Mouse (Mus musculus): ENCODE results near the gene Tbx15. TPM values are rescaled to one million over a fixed set of nuclear protein-coding genes. Genes with fewer than 3 reads are reported as not detected.

Tbx15 gene
- total RNA-seq, 2 experiments from 2014 or later = 116 to 149 TPM

DNA sequence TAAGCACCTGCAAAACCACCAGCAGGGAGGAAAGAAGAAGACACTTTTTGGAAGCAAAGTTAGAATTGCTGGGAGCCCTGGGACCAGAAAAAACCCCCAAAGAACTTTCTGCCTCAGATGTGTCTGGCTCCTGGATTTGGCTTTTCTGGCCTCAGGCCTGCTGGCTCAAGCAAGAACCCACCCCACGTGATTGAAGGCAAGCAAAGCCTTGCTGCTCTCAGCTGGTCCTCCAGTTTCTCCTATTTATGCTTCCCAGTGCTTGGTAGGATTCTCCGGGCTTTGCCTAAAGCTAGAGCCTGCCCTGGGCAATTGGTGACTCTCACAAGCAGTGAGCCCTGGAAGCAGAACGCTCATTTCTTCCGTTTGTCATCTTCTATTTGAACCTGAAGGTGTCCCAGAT is 7.4 kb downstream of the Tbx15 start:
- intact Hi-C loops (cut with DNase I; ENCODE audit: low total_unique reads) = no loop called here
- DNase-seq = peak; percentile 54

DNA sequence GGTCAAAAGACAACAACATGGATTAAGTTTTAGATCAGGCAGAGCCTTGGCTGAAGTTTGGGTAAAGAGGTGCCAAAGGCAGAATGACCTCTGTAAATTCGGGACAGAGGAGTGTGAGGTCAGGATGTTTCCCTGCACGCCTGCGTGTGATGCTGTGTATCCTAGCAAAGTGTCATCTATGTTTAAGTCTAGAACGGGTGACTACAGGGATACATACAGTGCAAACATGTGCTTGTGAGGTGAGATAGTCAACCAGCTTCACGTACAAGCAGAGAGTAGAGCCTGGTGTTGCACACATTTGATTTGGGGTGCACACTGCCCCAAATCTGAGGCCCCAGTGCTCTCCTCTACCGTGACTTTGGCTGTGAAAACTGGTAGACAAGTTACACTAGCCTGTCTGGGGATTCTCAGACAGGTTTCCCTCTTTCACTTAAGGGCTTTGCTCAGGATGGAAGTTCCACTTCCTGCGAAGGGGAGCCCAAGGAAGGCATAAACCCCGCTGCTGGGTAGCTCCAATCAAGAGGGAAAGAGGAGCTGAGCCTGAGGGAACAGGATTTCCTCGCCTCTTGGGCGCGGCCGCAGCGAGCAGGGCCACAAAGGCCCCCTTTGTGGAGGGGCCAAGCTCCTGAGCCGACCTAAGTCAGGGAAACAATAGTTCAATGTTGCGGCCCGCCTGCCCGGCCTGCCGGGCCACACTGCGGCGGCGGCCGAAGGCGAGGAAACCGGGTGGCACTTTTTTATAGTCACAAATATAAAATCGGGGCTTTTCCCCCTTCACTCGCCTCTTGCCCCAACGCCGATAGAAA is 8.0 kb downstream of the Tbx15 start:
- intact Hi-C loops (cut with DNase I; ENCODE audit: low total_unique reads) = no loop called here
- no peak for DNase-seq

DNA sequence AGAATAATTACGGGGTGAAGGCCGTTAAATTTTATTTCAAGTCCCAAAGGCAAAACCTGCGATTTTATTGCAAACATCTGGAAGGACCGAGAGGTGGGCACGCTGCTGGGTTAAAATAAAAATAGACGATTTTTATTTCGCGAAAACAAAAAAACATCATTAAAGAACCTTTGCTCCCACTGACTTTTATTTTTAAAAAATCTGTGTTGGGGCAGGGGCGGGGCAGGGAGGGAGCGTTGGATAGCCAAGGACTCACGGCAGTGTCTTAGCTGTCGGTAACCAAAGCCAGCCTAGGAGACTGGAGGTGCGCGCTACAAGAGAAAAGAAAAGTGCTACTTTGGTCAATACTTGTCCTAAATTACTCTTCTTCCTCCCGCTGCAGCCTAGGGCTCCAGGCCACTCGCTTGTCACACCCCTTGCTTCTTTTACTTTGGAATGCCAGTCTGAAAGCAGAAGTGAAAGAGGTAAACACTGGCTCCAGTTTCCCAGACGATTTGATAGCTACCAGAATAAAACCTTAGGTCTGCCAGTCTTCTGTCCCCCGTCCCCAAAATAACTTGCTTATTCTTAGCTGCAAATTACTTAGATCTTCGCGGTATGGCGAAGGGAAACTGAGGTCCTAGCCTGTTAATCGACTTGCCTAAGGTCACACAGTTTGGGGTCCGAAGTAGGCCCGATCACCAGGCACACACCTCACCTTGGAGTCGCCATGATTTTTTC is 8.8 kb downstream of the Tbx15 start:
- no peak for DNase-seq
- intact Hi-C loops (cut with DNase I; ENCODE audit: low total_unique reads) = no loop called here

DNA sequence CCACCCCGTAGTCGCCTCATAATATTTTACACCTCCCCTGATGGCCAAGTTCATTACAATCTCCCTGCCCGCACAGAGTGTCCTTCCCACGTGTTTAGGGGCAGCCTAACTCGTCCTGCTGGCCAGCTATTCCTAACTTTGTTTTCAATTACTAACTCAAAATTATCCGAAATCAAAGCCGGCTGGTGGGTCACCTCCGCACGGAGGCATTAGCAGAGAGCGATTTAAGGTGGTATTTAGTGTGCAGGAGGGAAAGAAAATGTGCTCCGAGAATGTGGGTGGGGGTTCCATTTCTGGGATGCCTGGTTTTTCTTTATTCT is 9.3 kb downstream of the Tbx15 start:
- no peak for DNase-seq
- intact Hi-C loops (cut with DNase I; ENCODE audit: low total_unique reads) = no loop called here

DNA sequence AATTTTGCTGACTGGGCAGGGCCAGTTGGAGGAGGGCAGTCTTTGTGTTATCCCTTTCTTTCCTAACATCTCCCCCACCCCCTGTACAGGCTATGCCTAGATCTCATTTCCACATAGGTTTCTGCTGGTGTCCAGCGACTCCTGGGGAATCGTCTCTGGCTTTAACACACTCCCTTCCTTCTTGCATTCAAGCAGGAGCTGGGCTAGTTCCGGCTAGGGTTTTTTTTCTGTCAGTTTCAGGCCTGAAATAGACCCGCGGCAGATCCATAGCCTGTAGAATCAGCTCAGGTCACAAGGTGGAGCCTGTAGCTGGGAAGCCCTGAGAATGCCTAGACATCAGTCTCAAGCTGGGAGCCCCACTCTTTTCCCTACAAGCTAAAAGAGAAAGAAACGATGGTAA is 9.7 kb downstream of the Tbx15 start:
- intact Hi-C loops (cut with DNase I; ENCODE audit: low total_unique reads) = no loop called here
- no peak for DNase-seq

DNA sequence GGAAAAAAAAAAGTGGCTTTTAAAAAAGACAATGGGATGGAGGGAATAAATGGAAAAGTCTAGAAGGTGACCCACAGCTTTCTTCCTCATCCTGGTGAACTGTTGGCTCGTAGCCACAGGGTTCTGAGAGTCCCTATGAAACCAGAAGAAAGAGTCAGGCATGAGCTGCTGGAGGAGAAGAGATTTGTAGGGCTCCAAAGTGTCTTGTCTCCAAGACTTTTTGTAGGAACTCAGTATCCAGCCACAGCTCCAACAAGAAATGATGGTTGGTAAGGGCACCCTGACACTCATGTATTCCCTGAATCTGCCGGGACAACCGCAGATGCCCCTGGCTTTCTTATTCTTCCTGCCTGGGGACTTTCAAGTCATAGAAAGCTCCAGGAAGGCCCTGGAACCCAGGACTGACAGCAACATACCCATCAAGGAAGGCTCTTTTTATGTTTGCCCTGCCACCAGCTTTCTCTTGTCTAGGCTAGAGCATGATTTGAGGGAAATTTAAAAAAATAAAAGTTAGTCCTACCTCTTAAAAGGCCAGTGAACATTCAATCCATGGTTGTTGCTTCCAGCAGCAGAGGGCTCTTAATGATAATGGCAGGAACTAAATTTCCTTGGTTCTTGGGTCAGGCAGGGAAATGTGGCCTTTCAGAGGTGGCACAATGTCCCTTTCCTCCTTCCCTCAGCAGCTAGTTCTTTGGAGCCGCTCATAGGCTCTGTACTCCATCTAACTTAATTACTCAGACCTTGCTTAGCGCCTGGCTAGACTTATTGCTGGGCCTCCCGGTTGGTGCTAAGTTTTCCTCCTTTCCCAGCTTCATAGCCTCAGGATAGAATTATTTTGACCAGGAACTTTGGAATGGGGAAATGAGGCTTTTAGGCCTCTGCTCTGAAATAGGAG is 11.3 kb downstream of the Tbx15 start:
- intact Hi-C loops (cut with DNase I; ENCODE audit: low total_unique reads) = no loop called here

DNA sequence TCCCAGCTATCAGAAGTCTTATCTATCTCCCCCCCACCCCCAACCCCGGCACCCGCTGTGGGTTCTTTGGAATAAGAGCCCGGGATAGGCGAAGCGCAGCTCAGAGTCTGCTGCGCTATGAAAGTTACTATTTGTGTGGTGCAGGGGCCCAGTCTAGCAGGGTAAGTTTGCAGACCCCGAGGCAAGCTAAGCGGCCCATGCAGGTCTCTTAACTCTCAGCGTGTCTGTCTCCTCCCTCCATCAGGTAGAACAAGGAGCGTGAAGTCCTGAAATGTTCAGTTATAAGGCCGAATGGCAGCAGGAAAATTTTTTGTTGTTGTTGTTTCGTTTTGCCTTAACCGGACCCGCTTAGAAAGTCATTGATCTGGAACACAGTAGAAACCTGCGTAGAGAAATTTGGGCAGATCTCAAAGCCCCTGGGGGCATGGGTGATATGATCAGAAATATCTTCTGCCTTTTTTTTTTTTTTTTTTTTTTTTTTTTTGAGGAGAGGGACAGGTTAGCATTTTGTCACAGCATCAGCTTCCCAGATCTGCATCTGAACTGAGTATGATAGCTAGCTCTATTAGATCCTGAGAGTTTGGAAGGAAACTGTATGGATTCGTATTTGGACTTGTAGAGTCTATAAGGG is 12.4 kb downstream of the Tbx15 start:
- intact Hi-C loops (cut with DNase I; ENCODE audit: low total_unique reads) = no loop called here
- no peak for DNase-seq

More for the DNA sequence above, 11.3 kb downstream of the Tbx15 start:
- DNase-seq = no peak

DNA sequence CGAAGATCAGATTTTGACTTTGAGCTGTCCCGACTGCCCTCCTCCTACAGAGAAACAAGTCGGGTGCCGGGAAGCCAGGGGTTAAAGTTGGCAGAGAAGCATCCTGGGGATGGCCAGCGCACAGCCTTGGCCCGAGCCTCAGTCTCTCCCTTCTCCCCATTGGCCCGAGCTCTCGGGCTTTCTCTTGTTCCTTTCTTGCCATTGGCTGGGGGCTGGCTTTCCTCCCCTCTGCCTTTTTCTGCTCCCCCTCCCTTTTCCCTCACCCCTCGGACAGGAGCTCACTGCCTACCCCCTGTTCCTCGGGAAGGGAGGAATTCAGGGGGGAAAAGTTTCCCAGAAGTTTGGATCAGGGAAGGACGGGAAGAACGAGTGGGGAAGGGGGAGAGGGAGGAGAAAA is 12.9 kb downstream of the Tbx15 start:
- peak; percentile 85 for DNase-seq
- intact Hi-C loops (cut with DNase I; ENCODE audit: low total_unique reads) = no loop called here

DNA sequence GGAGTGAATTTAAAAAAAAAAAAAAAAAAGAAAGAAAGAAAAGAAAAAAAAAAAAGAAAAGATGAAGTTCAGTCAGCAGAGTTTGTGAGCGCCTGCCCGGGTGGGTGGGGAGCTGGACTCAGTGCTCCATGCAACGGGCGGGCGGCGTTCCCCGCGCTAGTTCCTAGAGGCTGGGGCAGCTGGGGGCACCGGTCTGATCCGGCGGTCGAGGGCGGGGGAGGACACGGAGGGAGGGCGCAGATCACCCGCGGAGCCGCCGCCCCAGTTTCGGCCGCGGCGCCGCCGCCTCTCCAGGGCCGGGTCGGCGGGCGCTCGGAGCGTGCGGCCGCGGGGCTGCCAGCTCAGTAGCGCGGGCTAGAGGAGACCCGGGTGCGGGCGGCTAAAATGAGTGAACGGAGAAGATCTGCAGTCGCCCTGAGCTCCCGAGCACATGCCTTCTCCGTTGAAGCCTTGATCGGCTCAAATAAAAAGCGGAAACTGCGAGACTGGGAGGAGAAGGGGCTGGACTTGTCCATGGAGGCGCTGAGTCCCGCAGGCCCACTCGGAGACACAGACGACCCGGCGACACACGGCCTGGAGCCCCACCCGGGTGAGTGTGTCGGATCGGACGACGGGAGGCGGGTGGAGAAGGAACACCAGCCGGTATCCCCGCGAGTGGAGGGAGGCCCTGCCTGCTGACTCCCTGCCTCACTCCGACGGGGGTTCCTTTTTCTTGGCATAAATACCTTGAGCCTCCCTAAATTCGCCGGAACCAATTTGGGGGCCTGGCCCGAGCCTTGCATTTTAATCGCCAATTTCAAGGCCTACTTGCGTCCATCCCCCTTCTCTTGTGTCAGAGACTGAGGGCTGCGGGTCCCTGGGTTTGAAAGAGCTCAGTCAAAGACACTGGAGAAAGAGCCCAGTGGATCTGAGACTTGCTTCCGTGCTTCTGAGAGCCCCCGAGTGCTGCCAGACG is 13.6 kb downstream of the Tbx15 start:
- intact Hi-C loops (cut with DNase I; ENCODE audit: low total_unique reads) = no loop called here

DNA sequence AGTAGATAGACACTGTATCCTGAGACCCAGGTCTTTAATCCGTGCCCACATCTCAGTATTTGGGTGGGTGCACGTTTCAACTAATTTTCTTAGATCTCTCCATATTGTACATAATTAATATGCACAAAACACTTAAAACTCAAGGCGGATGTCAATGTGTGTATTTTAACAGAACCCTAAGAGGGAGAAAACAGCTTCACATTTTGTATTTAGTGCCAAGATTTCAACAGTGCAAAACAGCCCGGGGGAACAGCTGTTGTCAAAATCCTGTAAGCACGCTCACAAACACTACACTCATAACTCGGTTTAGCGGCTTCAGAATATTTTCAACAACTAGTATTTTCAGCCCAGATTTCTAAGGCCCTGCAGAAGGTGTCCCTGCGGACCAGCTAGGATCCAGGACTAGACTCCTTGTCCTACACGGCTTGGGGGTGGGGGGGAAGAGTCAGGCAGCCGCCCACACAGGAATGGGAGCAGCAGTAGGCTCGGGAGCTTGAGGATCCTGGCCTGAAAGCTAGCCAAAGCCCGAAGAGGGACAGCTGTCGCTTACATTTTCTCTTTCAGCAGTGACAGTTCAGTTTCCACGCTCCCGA is 14.5 kb downstream of the Tbx15 start:
- intact Hi-C loops (cut with DNase I; ENCODE audit: low total_unique reads) = no loop called here
- DNase-seq = peak; percentile 71

More for the DNA sequence above, 13.6 kb downstream of the Tbx15 start:
- DNase-seq = peak; percentile 88

DNA sequence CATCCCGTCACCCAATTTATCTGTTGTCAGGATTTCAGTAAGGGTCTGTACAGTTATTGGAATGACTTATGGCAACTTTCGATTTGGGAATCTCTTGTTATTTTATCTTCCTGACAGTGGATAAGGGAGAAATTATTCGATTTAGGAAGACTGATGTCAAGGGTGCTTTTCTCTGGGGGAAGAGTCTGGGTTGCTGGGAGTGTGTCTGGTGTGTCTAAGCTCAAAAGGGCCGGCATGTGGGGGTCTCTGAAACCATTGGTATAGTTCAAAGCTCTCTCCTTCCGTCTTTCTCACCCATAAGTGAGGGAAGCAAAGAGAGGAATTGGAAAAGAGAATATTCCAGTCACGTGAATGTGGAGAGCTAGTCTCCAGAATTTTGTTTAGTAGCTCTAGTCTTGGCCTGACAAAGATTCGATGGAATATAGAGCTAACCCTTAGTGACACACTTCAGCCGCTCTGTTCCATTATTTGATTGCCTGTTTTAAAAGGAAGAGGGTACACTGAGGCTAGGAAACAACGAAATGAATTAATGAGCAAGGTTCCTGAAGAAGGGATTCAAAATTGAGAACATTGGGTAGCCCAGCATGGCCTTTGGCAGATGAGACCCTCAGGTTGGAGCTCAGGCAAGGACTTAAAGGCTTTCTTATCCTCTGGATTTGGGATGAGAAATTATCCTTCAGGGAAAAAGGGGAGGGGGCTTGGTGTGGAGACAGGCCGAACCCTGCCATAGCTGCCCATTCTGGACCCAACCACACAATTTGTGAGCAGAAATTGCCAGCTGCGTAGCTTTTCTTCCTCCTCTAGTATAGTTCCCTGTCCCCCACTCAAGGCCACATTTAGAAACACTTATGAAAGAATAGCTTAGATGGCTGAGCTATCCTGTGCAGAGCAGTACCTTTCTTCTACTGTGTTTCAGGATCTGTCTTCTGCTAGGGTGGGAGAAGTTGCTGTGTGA is 15.5 kb downstream of the Tbx15 start:
- DNase-seq = no peak
- intact Hi-C loops (cut with DNase I; ENCODE audit: low total_unique reads) = no loop called here

DNA sequence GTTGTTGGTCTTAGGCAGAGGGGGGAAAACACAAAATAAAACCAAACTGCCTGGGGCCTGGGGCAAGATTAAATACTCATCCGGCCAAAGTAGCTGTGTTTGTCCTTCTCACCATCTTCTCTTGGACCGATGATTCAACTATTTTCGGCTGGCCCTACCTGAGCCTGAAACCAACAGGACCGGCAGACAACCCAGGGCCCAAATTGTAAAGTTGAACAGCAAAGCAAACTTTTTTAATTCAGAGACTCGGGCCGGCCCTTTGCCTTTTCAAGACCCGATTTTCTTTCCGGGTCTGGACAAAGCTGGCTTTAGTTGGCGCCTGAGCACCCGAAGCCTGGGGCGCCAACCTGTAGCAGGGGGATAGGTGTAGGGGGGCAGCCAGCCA is 16.2 kb downstream of the Tbx15 start:
- intact Hi-C loops (cut with DNase I; ENCODE audit: low total_unique reads) = no loop called here
- no peak for DNase-seq

DNA sequence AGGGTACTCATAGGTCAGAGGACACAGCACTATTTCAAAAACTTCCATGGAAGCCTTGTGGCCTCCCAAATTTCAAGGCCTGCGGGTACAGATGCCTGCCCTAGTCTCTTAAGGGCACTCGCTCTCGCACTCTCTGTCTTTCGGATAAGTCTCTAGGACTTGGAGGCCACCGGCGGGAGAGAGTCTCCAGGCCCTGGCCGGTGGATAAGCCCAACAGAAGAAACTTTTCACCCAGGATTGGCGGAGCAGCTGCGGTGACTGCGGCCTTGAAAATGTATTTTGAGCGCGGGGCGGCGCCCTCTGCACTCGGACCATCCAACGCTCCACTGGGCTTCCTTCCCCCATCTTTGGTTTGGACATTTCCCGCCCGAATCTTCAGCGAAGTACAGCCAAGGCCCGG is 16.6 kb downstream of the Tbx15 start:
- peak; percentile 49 for DNase-seq
- intact Hi-C loops (cut with DNase I; ENCODE audit: low total_unique reads) = no loop called here

DNA sequence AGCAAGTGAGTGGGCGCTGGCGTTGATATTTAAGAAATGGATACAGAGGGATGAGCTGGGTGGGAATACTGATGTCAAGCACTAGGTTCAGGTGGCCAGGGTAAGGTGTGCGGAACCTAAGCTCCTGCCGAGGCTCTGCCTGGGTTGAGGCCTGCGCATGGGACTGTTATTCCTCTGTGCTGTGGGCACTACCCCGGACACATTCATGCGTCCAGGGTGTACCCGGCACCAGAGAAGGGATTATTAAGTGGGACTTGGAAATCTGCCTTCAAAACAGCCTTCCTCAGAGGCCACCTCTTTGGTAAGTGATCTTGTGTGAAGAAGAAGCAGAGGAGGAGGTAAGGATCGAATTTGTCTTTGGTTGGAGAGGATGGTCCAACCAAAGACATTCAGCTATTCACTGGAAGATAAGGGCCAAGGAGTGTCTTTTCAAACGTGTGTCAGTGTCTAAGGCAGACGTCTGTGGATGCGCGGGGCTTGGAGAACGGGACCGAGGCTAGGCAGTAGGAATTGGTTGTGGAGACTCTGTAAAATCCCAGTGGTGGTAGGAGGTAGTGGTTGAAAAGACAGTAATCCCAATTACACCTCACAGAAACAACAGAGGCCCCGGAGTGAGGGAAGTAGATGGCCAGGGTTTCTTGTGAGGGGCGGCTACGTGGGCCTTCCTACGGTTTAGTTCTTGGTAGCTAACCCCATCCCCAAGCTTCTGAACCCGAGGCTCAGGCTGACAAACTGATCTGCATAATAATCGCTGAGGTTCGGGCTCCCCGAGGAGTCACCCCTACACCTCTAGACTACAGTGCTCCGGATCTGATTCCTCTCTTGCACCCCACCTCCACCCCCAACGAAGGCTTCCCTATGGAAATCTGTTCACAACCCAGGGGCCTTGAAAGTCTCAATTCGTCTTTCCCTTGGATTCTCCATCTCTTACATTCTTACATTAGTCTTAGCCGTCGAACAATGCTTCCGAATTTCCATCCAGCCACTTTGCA is 17.7 kb downstream of the Tbx15 start:
- intact Hi-C loops (cut with DNase I; ENCODE audit: low total_unique reads) = no loop called here
- DNase-seq = no peak

DNA sequence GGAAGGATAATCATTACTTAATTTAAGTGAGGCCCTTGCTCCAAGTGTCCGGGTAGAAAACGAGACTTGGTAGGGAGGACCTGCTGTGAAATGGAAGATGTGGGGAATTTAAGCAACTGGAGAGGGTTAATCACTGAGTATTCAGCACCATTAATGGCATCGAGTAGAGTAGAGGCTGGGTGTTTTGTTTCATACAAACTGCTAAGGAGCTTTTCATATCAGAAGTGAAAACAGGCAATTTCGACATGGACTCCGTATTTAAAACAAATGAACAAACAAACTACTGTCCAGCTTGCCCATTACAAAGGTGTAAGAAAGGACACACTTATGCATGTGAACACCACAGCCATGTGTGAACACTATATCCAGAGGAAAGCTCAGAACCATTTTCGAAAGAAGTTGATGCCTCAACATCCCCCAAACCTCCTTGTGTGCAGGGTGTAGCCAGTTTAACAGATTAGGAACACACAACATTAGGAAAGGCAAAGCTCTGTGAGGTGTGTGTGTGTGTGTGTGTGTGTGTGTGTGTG is 19.6 kb downstream of the Tbx15 start:
- intact Hi-C loops (cut with DNase I; ENCODE audit: low total_unique reads) = no loop called here
- no peak for DNase-seq

DNA sequence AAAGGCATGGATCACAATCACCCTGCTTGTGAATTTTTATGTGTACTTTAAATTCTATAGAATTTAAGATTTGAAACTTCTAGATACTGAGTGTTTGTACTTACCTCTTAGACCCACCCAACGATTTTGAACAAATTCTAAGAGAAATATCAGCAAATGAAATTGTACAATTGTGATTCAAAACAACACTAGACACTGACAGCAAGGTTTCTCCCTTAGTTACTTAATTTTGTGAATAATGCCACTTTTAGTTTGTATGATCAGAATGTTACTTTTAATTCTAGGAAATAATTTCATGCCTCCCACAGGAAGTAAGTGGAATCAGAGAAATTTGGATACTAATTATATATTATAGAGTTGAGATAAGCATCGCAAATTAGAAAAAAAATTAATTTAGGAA is 20.2 kb downstream of the Tbx15 start:
- no peak for DNase-seq
- intact Hi-C loops (cut with DNase I; ENCODE audit: low total_unique reads) = no loop called here

All from gastrocnemius, postnatal 14 days (tissue).